Mouse (Mus musculus) intestine, postnatal 0 days (tissue): ENCODE measurements around the gene Map1a. TPM values are rescaled to one million over a fixed set of nuclear protein-coding genes. Genes with fewer than 3 reads are reported as not detected.

Experiments used
- ATAC-seq: fragments of 200-750 bp; cut with Nextera tagmentation; 2 replicates; pipeline ENCODE4 v1.8.0; 2017; ENCODE audit warnings: mild to moderate bottlenecking, moderate TSS enrichment, moderate library complexity
- H3K27ac ChIP-seq: fragments of 300-500 bp; sonication (generic); 2 replicates; pipeline ENCODE4 v1.5.1; 2014; ENCODE audit warnings: mild to moderate bottlenecking, low read depth, low read length, moderate library complexity
- H3K27me3 ChIP-seq: fragments of 300-500 bp; sonication (generic); replicated peaks from 2 replicates; pipeline ENCODE4 v1.6.1; 2014; ENCODE audit warnings: low read length, mixed read lengths; ENCODE audit not compliant: control insufficient read depth, insufficient read depth
- H3K36me3 ChIP-seq: fragments of 300-500 bp; sonication (generic); 2 replicates; pipeline ENCODE4 v1.6.1; 2014; ENCODE audit warnings: mild to moderate bottlenecking, moderate library complexity; ENCODE audit not compliant: control insufficient read depth, insufficient read depth
- H3K4me1 ChIP-seq: fragments of 300-500 bp; sonication (generic); replicated peaks from 2 replicates; pipeline ENCODE4 v1.6.1; 2014; ENCODE audit warnings: antibody characterized with exemption, low read length, mixed read lengths; ENCODE audit not compliant: control insufficient read depth, insufficient read depth
- H3K4me2 ChIP-seq: fragments of 300-500 bp; sonication (generic); replicated peaks from 2 replicates; pipeline ENCODE4 v1.6.1; 2014; ENCODE audit warnings: low read depth, mild to moderate bottlenecking, moderate library complexity
- H3K4me3 ChIP-seq: fragments of 300-500 bp; sonication (generic); 2 replicates; pipeline ENCODE4 v1.5.1; 2014; ENCODE audit warnings: low read depth, low read length
- H3K9ac ChIP-seq: fragments of 300-500 bp; sonication (generic); 2 replicates; pipeline ENCODE4 v1.6.1; 2014; ENCODE audit warnings: mild to moderate bottlenecking, low read depth, low read length
- H3K9me3 ChIP-seq: fragments of 300-500 bp; sonication (generic); 2 replicates; pipeline ENCODE4 v1.6.1; 2016; ENCODE audit warnings: mixed run types; ENCODE audit not compliant: control insufficient read depth
- CTCF ChIP-seq: sonication (generic); IDR thresholded peaks from 2 replicates; pipeline ENCODE4 v1.5.1; 2016; ENCODE audit warnings: low read depth, mild to moderate bottlenecking, control low read depth, antibody characterized with exemption, moderate library complexity
- WGBS: fragments of 180-500 bp; shearing (Covaris S2); extraction: QIAGEN DNeasy Blood & Tissue Kit; methylation state at CpG from one replicate; pipeline ENCODE4 v1.1.7; 2014; 5-methylcytosine and 5-hydroxymethylcytosine counted together
- polyA plus RNA-seq: library from polyadenylated mRNA; unstranded; fragments of >200 nt; fragmentation: Nextera tagmentation; extraction: Ambion mirVana; gene quantifications from 2 replicates; pipeline ENCODE4 v1.2.1, GENCODE M21; 2015

Map1a gene
- polyA plus RNA-seq, result 1.0 and 1.3 TPM in 2 replicates

- under 1% methylated on average over 47 of the region's 48 CpGs for WGBS
- peak; percentile 93 for ATAC-seq
- H3K4me2 ChIP-seq, result peak within 1 kb of the TSS; percentile 74
- H3K27ac ChIP-seq, result no peak within 1 kb of the TSS
- peaks cover 6% of the 10 kb centered on the region; the same call in 1 of the 2 replicates for H3K4me1 ChIP-seq
- H3K27me3 ChIP-seq, result peaks cover 24% of the 10 kb centered on the region
- H3K36me3 ChIP-seq, result no peaks in the 10 kb centered on the region
- H3K9ac ChIP-seq, result no peak within 1 kb of the TSS
- no peaks in the 10 kb centered on the region for H3K9me3 ChIP-seq
- TF ChIP-seq CTCF, result no peak
- peak within 1 kb of the TSS; percentile 44 for H3K4me3 ChIP-seq
Observed at GRCm38 (mm10) chr2:121288901-121289729, at the start of gene Map1a. Gene Map1a (plus strand): TSS chr2:121289600.

- no peak for ATAC-seq
- Histone ChIP-seq H3K9ac (no peak overlapping the region), H3K27ac (no peak overlapping the region), H3K36me3 (peaks cover 56% of the 10 kb centered on the region), H3K4me1 (no peaks in the 10 kb centered on the region), H3K4me2 (no peak overlapping the region), H3K4me3 (no peak overlapping the region), H3K9me3 (no peaks in the 10 kb centered on the region), H3K27me3 (no peaks in the 10 kb centered on the region)
- 94% methylated on average over 5 of the region's 5 CpGs for WGBS
- no peak for TF ChIP-seq CTCF
Observed at GRCm38 (mm10) chr2:121244099-121244498, 45.3 kb upstream of the Map1a start.

- ATAC-seq, result no peak
- H3K27me3 ChIP-seq, result no peaks in the 10 kb centered on the region
- H3K4me1 ChIP-seq, result no peaks in the 10 kb centered on the region
- H3K4me3 ChIP-seq, result no peak overlapping the region
- no peak overlapping the region for H3K27ac ChIP-seq
- 91% methylated on average over 2 of the region's 2 CpGs for WGBS
- peaks cover 80% of the 10 kb centered on the region for H3K36me3 ChIP-seq
- no peak for TF ChIP-seq CTCF
- no peak overlapping the region for H3K9ac ChIP-seq
- H3K4me2 ChIP-seq, result no peak overlapping the region
- no peaks in the 10 kb centered on the region for H3K9me3 ChIP-seq
Observed at GRCm38 (mm10) chr2:121249758-121250157, 39.6 kb upstream of the Map1a start.

- Histone ChIP-seq H3K9ac (no peak overlapping the region), H3K36me3 (peaks cover 2% of the 10 kb centered on the region), H3K4me1 (0 out of 2 replicates have a peak, but pooled peaks cover 6% of the 10 kb centered on the region), H3K4me3 (no peak overlapping the region), H3K27ac (no peak overlapping the region), H3K27me3 (no peaks in the 10 kb centered on the region), H3K4me2 (no peak overlapping the region), H3K9me3 (no peaks in the 10 kb centered on the region)
- 39% methylated on average over 8 of the region's 8 CpGs for WGBS
- no peak for ATAC-seq
- no peak for TF ChIP-seq CTCF
Observed at GRCm38 (mm10) chr2:121268446-121268845, 21.0 kb upstream of the Map1a start.

- peak; percentile 75 for ATAC-seq
- TF ChIP-seq CTCF, result no peak
- Histone ChIP-seq H3K9me3 (no peaks in the 10 kb centered on the region), H3K27me3 (no peaks in the 10 kb centered on the region), H3K27ac (peak overlapping the region; percentile 15; the same call in 1 of the 2 replicates), H3K4me1 (0 out of 2 replicates have a peak, but pooled peaks cover 6% of the 10 kb centered on the region), H3K4me3 (peak overlapping the region; percentile 99), H3K4me2 (peak overlapping the region; percentile 68), H3K9ac (peak overlapping the region; percentile 71), H3K36me3 (peaks cover 2% of the 10 kb centered on the region; the same call in 1 of the 2 replicates)
- 2% methylated on average over 35 of the region's 35 CpGs for WGBS
Observed at GRCm38 (mm10) chr2:121270521-121271235, 18.7 kb upstream of the Map1a start.
